ENCODE assay signal across 10 mouse cellular contexts in the genomic region with DNA sequence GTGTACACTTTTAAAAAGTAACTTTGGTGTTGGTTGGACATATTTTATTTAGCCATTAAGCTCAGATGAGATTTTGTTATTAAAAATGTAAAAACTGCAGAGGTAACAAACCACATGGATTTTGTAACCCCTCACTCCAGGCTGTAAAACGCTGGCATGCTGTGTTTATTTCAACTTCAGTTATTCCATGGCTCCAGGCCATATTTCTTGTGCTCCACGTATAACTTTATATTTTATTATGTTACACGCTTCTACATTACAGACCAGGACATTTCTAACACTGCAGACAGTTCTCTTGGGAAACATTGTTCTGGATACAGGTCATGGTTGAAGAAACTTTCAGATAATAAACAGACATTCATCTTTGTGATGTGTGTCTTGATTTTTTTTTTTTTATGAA. TPM values are rescaled to one million over a fixed set of nuclear protein-coding genes. Genes with fewer than 3 reads are reported as not detected.
DNase-seq lines count a peak whose midpoint lies in the region; ATAC-seq lines count a peak whose summit lies in the region.
"Had no signal": no experiment of that assay in that cellular context is flagged by ENCODE, and none has a peak within 500 bp of the region (broad histone marks: within the 10 kb centered on the region; RNA-seq: fewer than 3 reads in every experiment).

No protein-coding gene starts in this region.

- H3K4me3 ChIP-seq in kidney, embryonic 14.5 days (ENCODE audit: low read length): peak overlapping the region; percentile 14; the same call in 1 of the 2 replicates
- peak overlapping the region; percentile 25 for H3K4me3 ChIP-seq in embryonic facial prominence, embryonic 13.5 days
- H3K4me3 ChIP-seq in forebrain, embryonic 11.5 days (ENCODE audit: low read depth, low read length): peak overlapping the region; percentile 7; the same call in 1 of the 2 replicates
- H3K4me3 ChIP-seq in limb, embryonic 15.5 days: peak overlapping the region; percentile 23

- no peaks in the 10 kb centered on the region for H3K36me3 ChIP-seq in kidney, embryonic 14.5 days (ENCODE audit: control insufficient read depth, insufficient read depth, low read length)
- no peaks in the 10 kb centered on the region; the same call in none of the 2 replicates for H3K36me3 ChIP-seq in embryonic facial prominence, embryonic 13.5 days
- no peaks in the 10 kb centered on the region for H3K36me3 ChIP-seq in forebrain, embryonic 11.5 days (ENCODE audit: control insufficient read depth, insufficient read depth, low read length)
- no peaks in the 10 kb centered on the region for H3K36me3 ChIP-seq in limb, embryonic 15.5 days

- ATAC-seq in kidney, embryonic 14.5 days (ENCODE audit: low FRiP score, low TSS enrichment): no peak
- no peak for ATAC-seq in embryonic facial prominence, embryonic 13.5 days (ENCODE audit: insufficient number of reproducible peaks, insufficient read depth, low FRiP score, low TSS enrichment, low read depth)
- no peak for ATAC-seq in forebrain, embryonic 11.5 days (replicated peaks; ENCODE audit: low FRiP score)
- ATAC-seq in limb, embryonic 15.5 days (ENCODE audit: insufficient number of reproducible peaks, low FRiP score, low TSS enrichment, low read depth): no peak

- peak overlapping the region; percentile 9 for H3K4me2 ChIP-seq in kidney, embryonic 14.5 days (replicated peaks; ENCODE audit: low read depth, low read length)
- peak overlapping the region; percentile 41 for H3K4me2 ChIP-seq in embryonic facial prominence, embryonic 13.5 days
- H3K4me2 ChIP-seq in forebrain, embryonic 11.5 days (ENCODE audit: low read depth, low read length, severe bottlenecking): peak overlapping the region; percentile 21
- H3K4me2 ChIP-seq in limb, embryonic 15.5 days: no peak overlapping the region

- peaks cover 23% of the 10 kb centered on the region for H3K9me3 ChIP-seq in kidney, embryonic 14.5 days (ENCODE audit: control insufficient read depth, low read length)
- peaks cover 30% of the 10 kb centered on the region for H3K9me3 ChIP-seq in embryonic facial prominence, embryonic 13.5 days
- peaks cover 10% of the 10 kb centered on the region; the same call in 1 of the 2 replicates for H3K9me3 ChIP-seq in forebrain, embryonic 11.5 days (ENCODE audit: control insufficient read depth, low read length)
- peaks cover 13% of the 10 kb centered on the region; the same call in 1 of the 2 replicates for H3K9me3 ChIP-seq in limb, embryonic 15.5 days

- no peak overlapping the region for H3K27ac ChIP-seq in kidney, embryonic 14.5 days (ENCODE audit: low read depth, low read length)
- no peak overlapping the region for H3K27ac ChIP-seq in embryonic facial prominence, embryonic 13.5 days
- H3K27ac ChIP-seq in forebrain, embryonic 11.5 days (ENCODE audit: low read depth, low read length): no peak overlapping the region
- H3K27ac ChIP-seq in limb, embryonic 15.5 days: no peak overlapping the region; the same call in 1 of the 2 replicates

- no peak overlapping the region for H3K9ac ChIP-seq in kidney, embryonic 14.5 days (ENCODE audit: low read depth, low read length)
- no peak overlapping the region for H3K9ac ChIP-seq in embryonic facial prominence, embryonic 13.5 days
- H3K9ac ChIP-seq in forebrain, embryonic 11.5 days (ENCODE audit: low read length): no peak overlapping the region
- H3K9ac ChIP-seq in limb, embryonic 15.5 days: no peak overlapping the region

- H3K27me3 ChIP-seq in kidney, embryonic 14.5 days (ENCODE audit: control insufficient read depth, insufficient read depth, low read length): no peaks in the 10 kb centered on the region
- H3K27me3 ChIP-seq in embryonic facial prominence, embryonic 13.5 days: no peaks in the 10 kb centered on the region
- H3K27me3 ChIP-seq in forebrain, embryonic 11.5 days (ENCODE audit: control insufficient read depth, insufficient read depth, low read length): no peaks in the 10 kb centered on the region
- no peaks in the 10 kb centered on the region for H3K27me3 ChIP-seq in limb, embryonic 15.5 days

- no peak for DNase-seq in kidney, postnatal 4 days
- DNase-seq in forebrain, embryonic 11.5 days (ENCODE audit: low spot score): no peak
- no peak for DNase-seq in retina, embryonic 14.5 days (ENCODE audit: low spot score)
- no peak for DNase-seq in thymus, postnatal 4 days
- DNase-seq: cerebellum, postnatal 25 days; spleen, adult 18-20 months; thymus, postnatal 25 days had no signal

- H3K4me1 ChIP-seq in kidney, embryonic 14.5 days (ENCODE audit: control insufficient read depth, insufficient read depth, low read length): no peaks in the 10 kb centered on the region
- no peaks in the 10 kb centered on the region; the same call in 1 of the 2 replicates for H3K4me1 ChIP-seq in embryonic facial prominence, embryonic 13.5 days
- no peaks in the 10 kb centered on the region for H3K4me1 ChIP-seq in forebrain, embryonic 11.5 days (replicated peaks; ENCODE audit: control insufficient read depth, insufficient read depth, low read length)
- H3K4me1 ChIP-seq in limb, embryonic 15.5 days: no peaks in the 10 kb centered on the region

- WGBS in kidney, embryonic 14.5 days: 63% methylated on average over 3 of the region's 3 CpGs
- WGBS in embryonic facial prominence, embryonic 13.5 days: 42% methylated on average over 3 of the region's 3 CpGs
- 73% methylated on average over 3 of the region's 3 CpGs for WGBS in forebrain, embryonic 11.5 days
- WGBS in limb, embryonic 15.5 days: 31% methylated on average over 3 of the region's 3 CpGs

RNA-seq across cellular contexts. Expression of a gene that starts 32.7 kb away (rescaled TPM):
- polyA plus RNA-seq in kidney, embryonic 14.5 days (2014; fragmentation: Nextera tagmentation; extraction: Ambion mirVana): 116 and 125 TPM in 2 replicates
- 126 and 130 TPM in 2 replicates for polyA plus RNA-seq in embryonic facial prominence, embryonic 13.5 days (2015; fragmentation: Nextera tagmentation; extraction: Ambion mirVana)
- polyA plus RNA-seq in forebrain, embryonic 11.5 days (2014; fragmentation: Nextera tagmentation; extraction: Ambion mirVana): 153 and 159 TPM in 2 replicates
- 204 and 225 TPM in 2 replicates for polyA plus RNA-seq in limb, embryonic 15.5 days (2015; fragmentation: Nextera tagmentation; extraction: Ambion mirVana)
